ENCODE assay signal across 14 mouse cellular contexts in the genomic region with DNA sequence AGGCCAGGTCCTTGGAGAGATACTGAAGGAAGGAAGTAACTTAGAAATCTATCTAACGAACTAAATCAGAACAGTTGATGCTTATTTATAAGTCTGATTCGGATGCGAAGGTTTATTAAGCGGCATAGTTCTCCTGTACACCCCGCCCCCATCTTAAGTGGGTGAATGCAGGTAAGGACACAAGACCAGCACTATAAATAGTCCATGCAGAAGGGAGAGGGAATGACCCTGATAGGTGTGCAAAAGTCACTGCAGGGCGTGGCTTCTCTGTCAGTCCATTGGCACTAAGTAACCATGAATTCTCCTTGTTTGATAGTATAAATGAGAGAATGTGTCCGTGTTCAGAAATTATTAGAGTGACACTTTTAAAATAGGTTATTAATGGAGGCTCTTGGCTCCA.
DNase-seq lines count a peak whose midpoint lies in the region; ATAC-seq and TF ChIP-seq lines count a peak whose summit lies in the region.
"Had no signal": no experiment of that assay in that cellular context is flagged by ENCODE, and none has a peak within 500 bp of the region (broad histone marks: within the 10 kb centered on the region; RNA-seq: fewer than 3 reads in every experiment).

No protein-coding gene starts in this region.

- H3K4me2 ChIP-seq in hindbrain, embryonic 11.5 days (replicated peaks; ENCODE audit: low read depth, low read length): no peak overlapping the region
- H3K4me2 ChIP-seq in hindbrain, postnatal 0 days (ENCODE audit: low read depth, low read length): no peak overlapping the region
- H3K4me2 ChIP-seq in midbrain, embryonic 13.5 days (replicated peaks): no peak overlapping the region
- H3K4me2 ChIP-seq: forebrain, embryonic 15.5 days had no signal

- H3K36me3 ChIP-seq in hindbrain, embryonic 11.5 days (ENCODE audit: control insufficient read depth, insufficient read depth, low read length): no peaks in the 10 kb centered on the region
- H3K36me3 ChIP-seq in hindbrain, postnatal 0 days (ENCODE audit: insufficient read depth, low read length): no peaks in the 10 kb centered on the region
- H3K36me3 ChIP-seq in midbrain, embryonic 13.5 days: no peaks in the 10 kb centered on the region
- H3K36me3 ChIP-seq: forebrain, embryonic 15.5 days had no signal

- peak overlapping the region; percentile 24; the same call in 1 of the 2 replicates for H3K27ac ChIP-seq in hindbrain, embryonic 11.5 days (ENCODE audit: low read depth, low read length)
- H3K27ac ChIP-seq in hindbrain, postnatal 0 days: no peak overlapping the region
- H3K27ac ChIP-seq in midbrain, embryonic 13.5 days: peak overlapping the region; percentile 57
- H3K27ac ChIP-seq: forebrain, embryonic 15.5 days; limb, embryonic 10.5 days had no signal

- H3K4me1 ChIP-seq in hindbrain, embryonic 11.5 days (replicated peaks; ENCODE audit: control insufficient read depth, insufficient read depth, low read length): peaks cover 6% of the 10 kb centered on the region; the same call in 1 of the 2 replicates
- peaks cover 3% of the 10 kb centered on the region; the same call in 1 of the 2 replicates for H3K4me1 ChIP-seq in hindbrain, postnatal 0 days (ENCODE audit: insufficient read depth, low read length)
- peaks cover 31% of the 10 kb centered on the region for H3K4me1 ChIP-seq in midbrain, embryonic 13.5 days (replicated peaks)

- ATAC-seq in hindbrain, embryonic 11.5 days (ENCODE audit: low FRiP score): peak; percentile 32; the same call in 1 of the 2 replicates
- ATAC-seq in hindbrain, postnatal 0 days: no peak
- peak; percentile 43 for ATAC-seq in midbrain, embryonic 13.5 days
- ATAC-seq: CD4-positive, CD25-positive, alpha-beta regulatory T cell, adult 4 months; forebrain, embryonic 15.5 days had no signal

- H3K27me3 ChIP-seq in hindbrain, embryonic 11.5 days (ENCODE audit: control insufficient read depth, insufficient read depth, low read length): no peaks in the 10 kb centered on the region
- H3K27me3 ChIP-seq in hindbrain, postnatal 0 days (ENCODE audit: insufficient read depth, low read length): no peaks in the 10 kb centered on the region
- no peaks in the 10 kb centered on the region for H3K27me3 ChIP-seq in midbrain, embryonic 13.5 days
- H3K27me3 ChIP-seq: forebrain, embryonic 15.5 days had no signal

- no peak overlapping the region for H3K9ac ChIP-seq in hindbrain, embryonic 11.5 days (ENCODE audit: low read depth, low read length)
- H3K9ac ChIP-seq in hindbrain, postnatal 0 days (replicated peaks; ENCODE audit: low read length): no peak overlapping the region
- no peak overlapping the region for H3K9ac ChIP-seq in midbrain, embryonic 13.5 days (replicated peaks)
- H3K9ac ChIP-seq: forebrain, embryonic 15.5 days had no signal

- 82% methylated on average over 7 of the region's 7 CpGs for WGBS in hindbrain, embryonic 11.5 days
- WGBS in hindbrain, postnatal 0 days: 78% methylated on average over 7 of the region's 7 CpGs
- WGBS in midbrain, embryonic 13.5 days: 76% methylated on average over 7 of the region's 7 CpGs

- no peak for TF ChIP-seq CTCF in hindbrain, postnatal 0 days (IDR thresholded peaks at IDR 0.05; ENCODE audit: low read depth)

- no peak overlapping the region for H3K4me3 ChIP-seq in hindbrain, embryonic 11.5 days (ENCODE audit: low read depth, low read length)
- no peak overlapping the region for H3K4me3 ChIP-seq in hindbrain, postnatal 0 days (ENCODE audit: low read length)
- no peak overlapping the region for H3K4me3 ChIP-seq in midbrain, embryonic 13.5 days (replicated peaks)
- H3K4me3 ChIP-seq: forebrain, embryonic 15.5 days; limb, embryonic 10.5 days had no signal

- H3K9me3 ChIP-seq in hindbrain, embryonic 11.5 days (ENCODE audit: control insufficient read depth, low read length): no peaks in the 10 kb centered on the region
- no peaks in the 10 kb centered on the region for H3K9me3 ChIP-seq in hindbrain, postnatal 0 days (ENCODE audit: low read length)
- H3K9me3 ChIP-seq in midbrain, embryonic 13.5 days: no peaks in the 10 kb centered on the region
- H3K9me3 ChIP-seq: forebrain, embryonic 15.5 days; limb, embryonic 10.5 days had no signal

- no peak for DNase-seq in hindbrain, embryonic 11.5 days (ENCODE audit: low spot score)
- no peak for DNase-seq in hindbrain, postnatal 0 days (ENCODE audit: low spot score)
- peak; percentile 26 for DNase-seq in lung, postnatal 36 days
- no peak for DNase-seq in lung, postnatal 4 days
- DNase-seq in thymus, adult 18-20 months: no peak
- DNase-seq in spleen, postnatal 36 days (ENCODE audit: low spot score in 2 of 2): no peak
- DNase-seq: cerebellum, adult 11-12 months; gastrocnemius, postnatal 25 days; layer of hippocampus, adult 9-11 months; right cerebral cortex, postnatal 4 days had no signal
